Mouse (Mus musculus) limb, embryonic 14.5 days (tissue): ENCODE measurements around the gene March2. TPM values are rescaled to one million over a fixed set of nuclear protein-coding genes. Genes with fewer than 3 reads are reported as not detected.

Experiments used
- ATAC-seq: fragments of 200-750 bp; cut with Nextera tagmentation; 2 replicates; pipeline ENCODE4 v1.8.0; 2017; ENCODE audit warnings: low read depth, moderate number of reproducible peaks, moderate TSS enrichment; ENCODE audit not compliant: low FRiP score
- DNase-seq: peaks from one replicate; pipeline ENCODE4 v3.0.0-alpha.2; 2015; ENCODE audit warnings: low spot score
- H3K27ac ChIP-seq: fragments of 300-500 bp; sonication (generic); replicated peaks from 2 replicates; pipeline ENCODE4 v1.5.1; 2014; ENCODE audit warnings: low read depth, mild to moderate bottlenecking, low read length, moderate library complexity, mixed read lengths
- H3K27me3 ChIP-seq: fragments of 300-500 bp; sonication (generic); 2 replicates; pipeline ENCODE4 v1.6.1; 2014; ENCODE audit warnings: low read length, mixed read lengths; ENCODE audit not compliant: control insufficient read depth, insufficient read depth
- H3K36me3 ChIP-seq: fragments of 300-500 bp; sonication (generic); 2 replicates; pipeline ENCODE4 v1.6.1; 2014; ENCODE audit warnings: mild to moderate bottlenecking, low read length, moderate library complexity, mixed read lengths; ENCODE audit not compliant: control insufficient read depth, insufficient read depth
- H3K4me1 ChIP-seq: fragments of 300-500 bp; sonication (generic); 2 replicates; pipeline ENCODE4 v1.6.1; 2014; ENCODE audit warnings: antibody characterized with exemption, low read length, mixed read lengths; ENCODE audit not compliant: control insufficient read depth, insufficient read depth
- H3K4me2 ChIP-seq: fragments of 300-500 bp; sonication (generic); replicated peaks from 2 replicates; pipeline ENCODE4 v1.6.1; 2014; ENCODE audit warnings: low read depth, mild to moderate bottlenecking, low read length, moderate library complexity; ENCODE audit not compliant: severe bottlenecking
- H3K4me3 ChIP-seq: fragments of 300-500 bp; sonication (generic); replicated peaks from 2 replicates; pipeline ENCODE4 v1.5.1; 2014; ENCODE audit warnings: low read length
- H3K9ac ChIP-seq: fragments of 300-500 bp; sonication (generic); 2 replicates; pipeline ENCODE4 v1.6.1; 2014; ENCODE audit warnings: mild to moderate bottlenecking, low read depth, low read length, moderate library complexity; ENCODE audit not compliant: severe bottlenecking
- H3K9me3 ChIP-seq: fragments of 300-500 bp; sonication (generic); 2 replicates; pipeline ENCODE4 v1.6.1; 2016; ENCODE audit warnings: low read length; ENCODE audit not compliant: control insufficient read depth
- POLR2A ChIP-seq: fragments of 200-500 bp; IDR thresholded peaks from 2 replicates; pipeline ENCODE4 v1.8.0; 2012; ENCODE audit warnings: inconsistent platforms, mild to moderate bottlenecking, moderate library complexity, borderline replicate concordance; ENCODE audit not compliant: insufficient read depth, insufficient read length; ENCODE audit errors: extremely low read depth
- WGBS: fragments of 180-500 bp; shearing (Covaris S2); extraction: QIAGEN DNeasy Blood & Tissue Kit; methylation state at CpG from one replicate; pipeline ENCODE4 v1.1.7; 2014; 5-methylcytosine and 5-hydroxymethylcytosine counted together
- polyA plus RNA-seq, 2 experiments: library from polyadenylated mRNA; depleted of rRNA in 1 of 2; stranded (reverse) in 1 of 2; unstranded in 1 of 2; fragments of >200 nt; fragmentation: Nextera tagmentation in 1 of 2; extraction: Ambion mirVana in 1 of 2; gene quantifications; 2 replicates each; pipeline versions ENCODE4 v1.2.1 to v1.2.3; 2012 to 2014

March2 gene
- polyA plus RNA-seq, 2 experiments, result 42.7 to 58.1 TPM

- Histone ChIP-seq H3K9me3 (no peaks in the 10 kb centered on the region), H3K36me3 (peaks cover 34% of the 10 kb centered on the region), H3K4me1 (no peaks in the 10 kb centered on the region), H3K4me2 (no peak overlapping the region), H3K27ac (no peak overlapping the region), H3K9ac (no peak overlapping the region), H3K27me3 (no peaks in the 10 kb centered on the region), H3K4me3 (no peak overlapping the region)
- TF ChIP-seq POLR2A, result no peak
- no peak for ATAC-seq
- WGBS, result 83% methylated on average over 2 of the region's 2 CpGs
- no peak for DNase-seq
Measured at GRCm38 (mm10) chr17:33637038-33637437, 81.4 kb downstream of the March2 start.

Other genes with a start within 250 kb of the March2 start
- gene Adamts10, start 194.5 kb downstream of the March2 start, polyA plus RNA-seq (2012; rRNA removed), result 269 and 309 TPM in 2 replicates
- gene Adamts10, start 194.5 kb downstream of the March2 start, polyA plus RNA-seq (2014; fragmentation: Nextera tagmentation; extraction: Ambion mirVana), result 80.6 and 102 TPM in 2 replicates
- 3.5 TPM in 2 replicates for gene Myo1f, start 163.0 kb downstream of the March2 start, polyA plus RNA-seq (2012; rRNA removed)
- gene Myo1f, start 163.0 kb downstream of the March2 start, polyA plus RNA-seq (2014; fragmentation: Nextera tagmentation; extraction: Ambion mirVana), result 5.0 and 6.6 TPM in 2 replicates
- 108 and 159 TPM in 2 replicates for gene Zfp414, start 89.6 kb downstream of the March2 start, polyA plus RNA-seq (2012; rRNA removed)
- gene Zfp414, start 89.6 kb downstream of the March2 start, polyA plus RNA-seq (2014; fragmentation: Nextera tagmentation; extraction: Ambion mirVana), result 67.2 and 67.6 TPM in 2 replicates
- gene Pram1, start 80.6 kb downstream of the March2 start, polyA plus RNA-seq (2012; rRNA removed), result 1.4 and 1.8 TPM in 2 replicates
- gene Pram1, start 80.6 kb downstream of the March2 start, polyA plus RNA-seq (2014; fragmentation: Nextera tagmentation; extraction: Ambion mirVana), result 0.51 and 0.69 TPM in 2 replicates
- gene Hnrnpm, start 31.8 kb downstream of the March2 start, polyA plus RNA-seq (2012; rRNA removed), result 260 and 317 TPM in 2 replicates
- 287 and 310 TPM in 2 replicates for gene Hnrnpm, start 31.8 kb downstream of the March2 start, polyA plus RNA-seq (2014; fragmentation: Nextera tagmentation; extraction: Ambion mirVana)
- 312 and 394 TPM in 2 replicates for gene Rab11b, start 41.9 kb upstream of the March2 start, polyA plus RNA-seq (2012; rRNA removed)
- gene Rab11b, start 41.9 kb upstream of the March2 start, polyA plus RNA-seq (2014; fragmentation: Nextera tagmentation; extraction: Ambion mirVana), result 192 and 221 TPM in 2 replicates
- 29.7 and 32.6 TPM in 2 replicates for gene Angptl4, start 63.2 kb upstream of the March2 start, polyA plus RNA-seq (2012; rRNA removed)
- 44.2 and 61.1 TPM in 2 replicates for gene Angptl4, start 63.2 kb upstream of the March2 start, polyA plus RNA-seq (2014; fragmentation: Nextera tagmentation; extraction: Ambion mirVana)
- gene Kank3, start 91.8 kb upstream of the March2 start, polyA plus RNA-seq (2012; rRNA removed), result 45.3 and 52.3 TPM in 2 replicates
- gene Kank3, start 91.8 kb upstream of the March2 start, polyA plus RNA-seq (2014; fragmentation: Nextera tagmentation; extraction: Ambion mirVana), result 31.1 and 32.1 TPM in 2 replicates
- gene Rps28, start 105.9 kb upstream of the March2 start, polyA plus RNA-seq (2012; rRNA removed), result 1,470 and 1,488 TPM in 2 replicates
- gene Rps28, start 105.9 kb upstream of the March2 start, polyA plus RNA-seq (2014; fragmentation: Nextera tagmentation; extraction: Ambion mirVana), result 1,253 and 1,319 TPM in 2 replicates
- gene Ndufa7, start 105.9 kb upstream of the March2 start, polyA plus RNA-seq (2012; rRNA removed), result 302 and 363 TPM in 2 replicates
- 505 and 530 TPM in 2 replicates for gene Ndufa7, start 105.9 kb upstream of the March2 start, polyA plus RNA-seq (2014; fragmentation: Nextera tagmentation; extraction: Ambion mirVana)
- 42.9 and 45.9 TPM in 2 replicates for gene Cd320, start 124.4 kb upstream of the March2 start, polyA plus RNA-seq (2012; rRNA removed)
- gene Cd320, start 124.4 kb upstream of the March2 start, polyA plus RNA-seq (2014; fragmentation: Nextera tagmentation; extraction: Ambion mirVana), result 57.9 and 59.4 TPM in 2 replicates
- gene Gm7029, start 155.2 kb upstream of the March2 start, polyA plus RNA-seq (2012; rRNA removed), result not detected in 2 replicates
- gene Gm7029, start 155.2 kb upstream of the March2 start, polyA plus RNA-seq (2014; fragmentation: Nextera tagmentation; extraction: Ambion mirVana), result not detected in 2 replicates
- gene Kifc1, start 172.0 kb upstream of the March2 start, polyA plus RNA-seq (2012; rRNA removed), result 58.8 and 60.6 TPM in 2 replicates
- gene Kifc1, start 172.0 kb upstream of the March2 start, polyA plus RNA-seq (2014; fragmentation: Nextera tagmentation; extraction: Ambion mirVana), result 6.2 and 6.7 TPM in 2 replicates
- gene Platr17, start 186.5 kb upstream of the March2 start, polyA plus RNA-seq (2012; rRNA removed), result 0.34 and 0.49 TPM in 2 replicates
- gene Platr17, start 186.5 kb upstream of the March2 start, polyA plus RNA-seq (2014; fragmentation: Nextera tagmentation; extraction: Ambion mirVana), result 0.32 and 0.40 TPM in 2 replicates
- 46.1 and 53.6 TPM in 2 replicates for gene Daxx, start 190.7 kb upstream of the March2 start, polyA plus RNA-seq (2012; rRNA removed)
- gene Daxx, start 190.7 kb upstream of the March2 start, polyA plus RNA-seq (2014; fragmentation: Nextera tagmentation; extraction: Ambion mirVana), result 40.5 and 44.1 TPM in 2 replicates
- 18.7 and 23.8 TPM in 2 replicates for gene Tapbp, start 197.2 kb upstream of the March2 start, polyA plus RNA-seq (2012; rRNA removed)
- gene Tapbp, start 197.2 kb upstream of the March2 start, polyA plus RNA-seq (2014; fragmentation: Nextera tagmentation; extraction: Ambion mirVana), result 28.9 and 30.5 TPM in 2 replicates
- gene Zbtb22, start 197.2 kb upstream of the March2 start, polyA plus RNA-seq (2012; rRNA removed), result 27.9 and 34.0 TPM in 2 replicates
- 10.1 and 10.8 TPM in 2 replicates for gene Zbtb22, start 197.2 kb upstream of the March2 start, polyA plus RNA-seq (2014; fragmentation: Nextera tagmentation; extraction: Ambion mirVana)
- 193 and 265 TPM in 2 replicates for gene Rgl2, start 210.9 kb upstream of the March2 start, polyA plus RNA-seq (2012; rRNA removed)
- 48.7 and 51.8 TPM in 2 replicates for gene Rgl2, start 210.9 kb upstream of the March2 start, polyA plus RNA-seq (2014; fragmentation: Nextera tagmentation; extraction: Ambion mirVana)
- 53.6 and 104 TPM in 2 replicates for gene Pfdn6, start 221.7 kb upstream of the March2 start, polyA plus RNA-seq (2012; rRNA removed)
- gene Pfdn6, start 221.7 kb upstream of the March2 start, polyA plus RNA-seq (2014; fragmentation: Nextera tagmentation; extraction: Ambion mirVana), result 135 and 142 TPM in 2 replicates
- 30.5 and 30.9 TPM in 2 replicates for gene Wdr46, start 222.0 kb upstream of the March2 start, polyA plus RNA-seq (2012; rRNA removed)
- gene Wdr46, start 222.0 kb upstream of the March2 start, polyA plus RNA-seq (2014; fragmentation: Nextera tagmentation; extraction: Ambion mirVana), result 21.6 and 25.0 TPM in 2 replicates
- 7.7 and 9.3 TPM in 2 replicates for gene B3galt4, start 232.8 kb upstream of the March2 start, polyA plus RNA-seq (2012; rRNA removed)
- 4.0 and 6.6 TPM in 2 replicates for gene B3galt4, start 232.8 kb upstream of the March2 start, polyA plus RNA-seq (2014; fragmentation: Nextera tagmentation; extraction: Ambion mirVana)
- 48.8 and 62.7 TPM in 2 replicates for gene Vps52, start 237.1 kb upstream of the March2 start, polyA plus RNA-seq (2012; rRNA removed)
- gene Vps52, start 237.1 kb upstream of the March2 start, polyA plus RNA-seq (2014; fragmentation: Nextera tagmentation; extraction: Ambion mirVana), result 38.6 and 43.4 TPM in 2 replicates
- gene Rps18, start 237.3 kb upstream of the March2 start, polyA plus RNA-seq (2012; rRNA removed), result 1,284 and 1,402 TPM in 2 replicates
- gene Rps18, start 237.3 kb upstream of the March2 start, polyA plus RNA-seq (2014; fragmentation: Nextera tagmentation; extraction: Ambion mirVana), result 2,129 and 2,245 TPM in 2 replicates